Mouse (Mus musculus) NIH3T3 (cell line): ENCODE measurements at regions not wholly inside any gene's neighbourhood (a gene's known extent, or its start where the extent isn't known, plus 50 kb on each side); places are given as distances from the start of the nearest gene placed in this dataset.

Experiments used
- DNase-seq: peaks from one replicate; pipeline ENCODE4 v3.0.0-alpha.2; 2012; ENCODE audit warnings: low read depth

DNA sequence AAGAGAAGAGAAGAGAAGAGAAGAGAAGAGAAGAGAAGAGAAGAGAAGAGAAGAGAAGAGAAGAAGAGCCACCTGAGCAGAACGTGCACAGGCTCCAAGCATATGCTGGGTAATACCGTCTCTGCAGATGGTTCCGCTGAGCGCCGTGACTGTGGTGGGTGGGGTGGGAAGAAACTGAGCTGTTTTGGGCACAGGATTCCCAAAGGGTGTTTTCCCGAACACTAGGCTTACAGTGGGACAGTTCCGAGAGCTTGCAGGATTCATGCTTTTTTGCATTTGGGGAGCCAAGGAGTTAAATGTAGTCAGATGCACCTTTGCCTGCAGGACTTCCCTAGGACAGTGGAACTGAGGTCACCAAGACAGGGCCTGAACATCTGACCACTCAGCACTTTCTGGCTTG is 142.3 kb upstream of the Lrfn2 start:
- no peak for DNase-seq

DNA sequence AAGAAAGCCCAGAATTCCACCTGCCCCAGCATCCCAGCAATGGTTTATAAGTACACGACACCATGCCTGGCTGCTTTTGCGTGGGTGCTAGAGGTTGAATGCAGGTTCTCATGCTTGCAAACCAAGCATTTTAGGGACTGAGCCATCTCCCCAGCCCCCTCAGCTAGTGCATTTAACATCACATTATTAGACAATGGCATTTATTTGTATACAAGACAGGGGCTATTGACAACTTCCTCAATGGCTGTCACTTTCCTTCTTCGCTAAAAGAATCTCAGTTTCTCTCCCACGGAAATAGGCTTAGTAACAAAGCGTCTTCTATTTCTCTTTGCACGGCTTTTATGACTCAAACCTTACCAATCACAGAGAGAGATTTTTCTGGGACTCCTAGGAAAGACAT is 141.7 kb upstream of the Lrfn2 start:
- DNase-seq: no peak

DNA sequence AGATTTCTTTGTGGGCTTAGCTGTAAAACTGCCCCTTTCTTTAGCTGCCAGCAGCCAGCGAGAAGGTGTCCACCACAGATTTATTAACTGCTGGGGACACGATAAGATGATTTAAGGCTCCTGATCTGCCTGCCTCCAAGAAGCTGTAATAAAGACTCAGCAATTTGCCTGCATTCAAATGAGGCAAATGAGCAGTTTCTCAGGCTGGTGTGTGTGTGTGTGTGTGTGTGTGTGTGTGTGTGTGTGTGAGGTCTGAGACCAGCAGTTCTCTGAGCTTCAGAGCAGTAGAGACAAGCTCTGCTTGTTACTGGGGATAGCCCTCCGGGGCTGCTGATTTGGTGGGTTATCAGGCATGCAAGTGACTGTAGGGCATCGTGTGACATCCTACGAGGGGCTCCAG is 139.2 kb upstream of the Lrfn2 start:
- DNase-seq: no peak

DNA sequence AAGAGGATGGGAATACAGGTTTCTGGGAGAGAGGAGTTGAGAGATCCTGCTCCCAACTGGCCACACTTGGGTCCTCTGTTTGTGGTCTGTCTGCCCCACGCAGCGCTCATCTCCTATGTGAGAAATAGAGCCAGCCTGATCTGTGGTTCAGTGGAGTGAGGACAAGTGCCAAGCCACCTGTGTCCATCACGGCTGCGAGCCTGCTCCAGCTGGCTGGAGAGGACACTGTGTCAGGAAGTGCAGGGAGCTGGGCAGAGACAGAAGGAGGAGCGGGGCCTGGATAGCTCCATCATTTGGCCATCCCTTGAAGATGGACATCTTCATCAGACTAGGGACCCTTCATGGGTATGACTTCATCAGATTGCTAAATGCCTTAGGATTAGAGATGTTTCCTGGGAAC is 136.4 kb upstream of the Lrfn2 start:
- no peak for DNase-seq

DNA sequence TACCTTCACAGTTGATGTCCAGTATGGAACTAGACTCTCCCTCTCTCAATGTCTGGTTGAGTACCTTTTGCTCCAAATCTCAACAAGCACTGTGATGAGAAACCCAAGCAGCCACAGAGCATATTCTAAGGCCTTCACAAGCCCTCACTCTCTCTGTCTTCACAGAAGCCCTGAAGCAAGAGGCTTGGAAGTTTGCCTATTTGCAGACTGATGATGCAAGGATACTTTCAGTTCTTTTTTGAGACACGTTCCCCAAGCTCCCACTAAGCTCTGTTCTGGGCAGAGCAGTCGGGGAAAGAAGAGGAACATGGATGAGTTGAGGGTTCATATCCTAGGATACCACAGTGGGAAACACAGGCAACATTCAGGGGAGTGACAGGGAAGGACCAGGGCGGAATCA is 134.0 kb upstream of the Lrfn2 start:
- DNase-seq: peak; percentile 7

DNA sequence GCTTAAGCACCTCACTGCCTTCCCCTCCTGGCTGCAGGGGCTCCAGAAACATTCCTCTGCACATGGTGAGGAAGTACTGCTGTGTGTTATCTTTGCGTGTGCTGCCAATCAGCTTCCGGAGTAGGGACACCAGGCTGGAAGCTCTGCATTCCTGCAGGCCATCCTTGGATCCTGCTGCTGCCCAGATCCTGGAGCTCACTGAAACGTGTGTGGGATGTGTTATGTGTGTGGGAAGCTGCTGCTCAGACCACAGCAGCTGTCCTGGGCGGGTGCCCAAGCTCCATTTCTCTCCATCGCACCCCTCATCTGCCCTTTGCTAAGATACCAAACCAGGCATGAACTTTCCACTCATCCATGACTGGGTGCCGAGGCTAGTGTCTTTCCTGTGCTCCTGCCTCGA is 129.5 kb upstream of the Lrfn2 start:
- DNase-seq: no peak

DNA sequence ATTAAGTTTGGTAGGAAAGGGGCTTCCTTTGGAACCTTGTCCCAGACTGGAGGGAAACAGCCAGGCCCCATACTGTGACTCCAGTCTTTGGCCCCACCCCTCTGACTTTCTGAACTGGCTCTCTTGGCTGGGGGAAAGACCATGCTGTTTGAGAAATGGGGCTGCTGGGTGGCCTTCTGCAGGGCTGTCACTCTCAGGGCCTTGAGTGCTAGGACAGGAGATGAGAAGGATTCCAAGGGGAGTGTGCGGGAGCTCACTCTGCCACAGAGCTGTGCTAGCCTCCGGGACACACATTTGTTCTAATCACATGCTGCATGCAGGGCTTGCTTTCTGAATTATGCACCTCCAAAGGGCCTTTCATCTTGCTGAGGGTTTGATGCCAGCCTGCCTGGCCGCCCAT is 124.3 kb upstream of the Lrfn2 start:
- DNase-seq: no peak

DNA sequence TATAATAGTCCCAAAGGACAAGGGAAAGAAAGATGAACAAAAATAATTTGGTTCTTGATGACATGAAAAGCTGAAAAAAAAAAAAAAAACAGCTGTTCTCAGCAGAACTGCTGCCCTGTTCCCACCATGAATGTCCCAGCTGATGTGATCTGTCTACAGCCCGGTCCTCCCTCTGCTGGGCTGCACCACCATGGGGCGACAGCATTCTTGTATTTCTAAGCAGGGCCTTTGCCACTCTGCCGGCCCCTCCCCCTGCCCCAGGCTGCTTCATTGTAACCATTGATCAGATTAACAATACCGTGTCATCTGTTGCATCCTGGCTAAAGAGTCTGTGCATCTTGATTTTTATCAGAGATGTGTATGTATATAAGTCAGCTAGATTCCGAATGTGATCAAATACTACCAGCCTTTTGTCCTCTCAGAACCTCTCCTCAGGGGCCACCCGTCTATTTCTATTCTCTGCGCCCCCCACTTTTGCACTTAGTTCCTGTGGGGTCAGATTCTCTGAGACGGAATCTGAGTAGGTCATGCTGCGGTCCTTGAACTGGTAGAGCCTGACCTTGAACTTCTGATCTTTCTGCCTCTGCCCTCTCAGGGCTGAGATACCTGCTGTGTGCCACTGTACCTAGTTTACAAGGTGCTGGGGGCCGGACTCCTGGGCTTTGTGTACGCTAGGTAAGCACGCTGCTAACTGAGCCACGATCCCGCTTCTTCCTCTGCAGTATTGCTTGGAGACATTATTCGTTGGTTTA is 117.2 kb upstream of the Lrfn2 start:
- no peak for DNase-seq

DNA sequence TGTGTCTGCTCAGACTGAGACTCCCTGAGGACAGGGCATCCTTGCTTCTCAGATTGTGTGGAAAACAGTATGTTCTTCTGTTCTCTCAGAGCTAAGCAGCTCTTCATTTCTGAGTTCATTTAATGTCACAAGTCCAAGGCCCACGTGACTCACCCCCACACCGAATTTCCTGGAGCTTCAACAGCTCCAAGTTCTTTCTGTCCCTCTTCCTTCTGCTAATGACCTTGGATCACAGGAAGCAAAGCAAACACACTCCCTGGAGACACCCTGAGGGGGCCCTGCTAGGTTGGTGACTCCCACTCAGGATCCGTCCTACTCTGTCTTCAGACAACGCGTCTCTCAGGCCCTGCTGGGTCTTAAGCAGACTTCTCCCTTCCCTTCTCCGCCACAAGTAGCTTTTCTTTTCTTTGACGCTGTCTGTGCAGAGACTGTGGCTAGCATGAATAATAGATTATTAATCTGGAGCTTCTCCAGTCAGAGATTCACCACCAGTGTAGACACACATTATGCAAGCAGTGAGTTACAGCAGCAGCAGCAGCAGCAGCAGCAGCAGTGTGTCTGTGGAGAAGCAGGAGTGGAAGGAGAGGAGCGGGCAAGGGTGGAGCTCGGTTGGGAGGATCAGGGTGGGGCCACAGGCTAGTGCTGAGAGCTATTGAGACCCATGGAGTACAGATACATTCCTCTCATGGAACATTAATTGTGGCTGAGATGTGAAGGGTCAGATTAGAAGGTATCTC is 115.4 kb upstream of the Lrfn2 start:
- no peak for DNase-seq

DNA sequence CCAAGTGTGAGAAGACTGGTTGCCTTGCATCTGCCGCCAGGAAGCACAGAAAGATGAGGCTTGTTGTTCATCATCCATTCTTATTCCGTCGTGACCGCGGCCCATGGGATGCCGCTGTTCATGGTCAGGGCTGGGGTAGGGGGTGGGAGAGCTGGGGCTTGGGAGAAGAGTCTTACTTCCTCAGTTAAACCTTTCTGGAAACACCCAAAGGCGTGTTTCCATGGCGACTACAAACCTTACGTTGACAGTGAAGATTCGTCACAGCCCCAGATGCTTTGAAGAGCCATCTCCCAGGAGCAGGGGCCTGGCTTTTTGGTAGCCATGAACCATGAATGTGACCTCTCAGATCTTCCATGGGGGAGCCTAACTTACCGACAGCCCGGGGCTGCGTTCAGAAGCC is 114.6 kb upstream of the Lrfn2 start:
- DNase-seq: no peak

DNA sequence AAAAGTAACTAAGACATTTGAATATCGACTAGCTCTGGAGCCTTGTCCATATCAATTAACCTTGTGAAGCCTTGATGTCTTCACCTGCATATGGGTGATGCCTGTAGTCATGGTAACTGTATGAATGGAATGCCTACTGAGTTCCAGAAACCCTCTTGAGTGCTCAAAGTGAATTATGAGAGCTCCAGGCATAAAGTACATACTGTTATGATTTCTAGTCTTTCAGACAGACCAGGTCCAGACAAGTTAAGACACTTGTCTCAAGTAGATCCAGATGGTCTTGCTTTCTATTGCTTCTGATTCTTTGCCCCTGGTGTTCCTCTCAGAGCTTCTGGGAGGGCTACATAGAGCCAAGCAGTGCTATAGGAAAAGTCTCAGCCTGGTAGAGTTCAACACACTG is 112.5 kb upstream of the Lrfn2 start:
- DNase-seq: no peak

DNA sequence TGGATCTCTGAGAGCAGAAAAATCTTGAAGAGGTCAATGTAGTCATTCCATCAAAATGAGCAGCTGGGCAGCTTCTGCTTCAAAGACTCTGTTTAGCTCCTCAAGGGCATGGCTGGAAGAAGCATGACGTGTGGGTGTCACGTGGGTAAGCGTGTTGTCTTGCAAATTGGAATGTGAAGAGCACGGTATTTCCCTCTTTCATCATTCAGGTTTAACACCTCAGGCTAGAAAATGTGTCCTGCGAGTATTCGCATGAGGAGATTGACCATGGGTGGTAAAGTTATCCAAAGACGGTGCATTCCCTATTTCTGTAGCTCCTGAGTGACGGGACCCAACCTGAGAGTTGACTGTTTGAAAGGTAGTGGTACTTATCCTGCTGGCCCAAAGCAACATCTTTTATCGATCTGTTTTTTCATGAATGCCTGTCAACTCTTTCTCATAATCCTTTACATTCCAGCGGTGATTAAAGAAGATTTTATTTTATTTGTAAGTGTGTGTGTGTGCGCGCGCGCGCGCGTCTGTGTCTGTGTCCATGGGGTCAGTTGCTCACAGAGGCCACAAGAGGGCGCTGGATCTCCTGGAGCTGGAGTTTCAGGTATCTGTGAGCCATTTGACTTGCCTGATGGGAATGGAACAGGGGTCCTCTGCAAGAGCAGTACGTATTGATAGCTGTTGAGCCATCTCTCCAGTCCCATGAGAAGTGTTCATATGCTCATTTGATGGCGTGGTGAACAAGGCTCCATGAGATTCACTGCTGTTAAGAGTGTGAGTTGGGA is 109.9 kb upstream of the Lrfn2 start:
- no peak for DNase-seq

DNA sequence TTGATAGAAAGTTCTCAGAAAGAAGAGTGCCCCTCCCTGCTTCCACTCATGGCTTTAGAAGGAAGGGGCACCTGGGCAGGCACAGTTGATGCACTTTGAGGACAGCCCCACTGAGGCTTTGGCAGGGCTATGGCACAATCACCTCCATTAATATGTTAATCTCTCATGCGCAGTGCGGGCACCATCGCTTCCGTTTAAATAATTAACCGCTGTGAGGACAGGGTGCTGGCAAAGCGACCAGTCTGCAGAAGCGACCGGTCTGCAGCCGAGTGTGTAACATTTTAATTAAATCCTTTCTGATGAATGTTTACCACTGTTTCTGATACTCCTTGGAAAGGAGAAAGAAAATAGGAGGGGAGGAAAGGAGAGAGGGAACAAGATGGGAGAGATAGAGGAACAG is 108.3 kb upstream of the Lrfn2 start:
- no peak for DNase-seq

DNA sequence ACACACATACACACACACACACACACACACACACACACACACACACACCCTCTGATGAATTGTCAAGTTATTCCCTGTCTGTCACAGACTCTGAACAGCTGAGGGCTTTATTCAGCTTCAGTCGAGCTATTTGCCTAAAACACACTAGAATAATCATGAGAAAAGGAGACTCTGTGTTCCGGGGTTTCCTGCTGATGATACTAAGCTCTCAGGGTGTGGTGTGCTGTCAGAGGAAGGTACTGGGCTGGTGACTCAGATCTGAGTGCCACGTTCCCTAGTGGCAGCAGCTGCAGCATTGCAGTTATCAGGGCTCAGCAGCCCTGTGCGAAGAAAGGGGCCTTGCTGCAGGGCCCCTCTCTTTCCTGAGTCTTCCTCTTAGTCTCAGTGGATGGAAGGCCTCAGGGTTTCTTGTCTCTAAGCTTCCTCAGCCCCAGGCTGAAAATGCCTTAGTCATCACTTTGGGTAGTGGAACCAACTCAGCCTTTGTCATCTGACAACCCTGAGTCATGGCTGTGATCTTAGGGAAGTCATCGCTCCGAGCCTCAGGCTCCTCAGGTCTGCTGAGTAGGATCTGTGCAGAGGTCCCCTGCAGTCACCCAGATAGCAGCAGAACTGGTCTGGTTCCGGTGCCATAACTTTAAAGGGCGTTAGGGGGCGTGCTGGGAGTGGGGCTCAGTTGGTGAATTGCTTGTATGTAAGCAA is 106.8 kb upstream of the Lrfn2 start:
- DNase-seq: no peak

DNA sequence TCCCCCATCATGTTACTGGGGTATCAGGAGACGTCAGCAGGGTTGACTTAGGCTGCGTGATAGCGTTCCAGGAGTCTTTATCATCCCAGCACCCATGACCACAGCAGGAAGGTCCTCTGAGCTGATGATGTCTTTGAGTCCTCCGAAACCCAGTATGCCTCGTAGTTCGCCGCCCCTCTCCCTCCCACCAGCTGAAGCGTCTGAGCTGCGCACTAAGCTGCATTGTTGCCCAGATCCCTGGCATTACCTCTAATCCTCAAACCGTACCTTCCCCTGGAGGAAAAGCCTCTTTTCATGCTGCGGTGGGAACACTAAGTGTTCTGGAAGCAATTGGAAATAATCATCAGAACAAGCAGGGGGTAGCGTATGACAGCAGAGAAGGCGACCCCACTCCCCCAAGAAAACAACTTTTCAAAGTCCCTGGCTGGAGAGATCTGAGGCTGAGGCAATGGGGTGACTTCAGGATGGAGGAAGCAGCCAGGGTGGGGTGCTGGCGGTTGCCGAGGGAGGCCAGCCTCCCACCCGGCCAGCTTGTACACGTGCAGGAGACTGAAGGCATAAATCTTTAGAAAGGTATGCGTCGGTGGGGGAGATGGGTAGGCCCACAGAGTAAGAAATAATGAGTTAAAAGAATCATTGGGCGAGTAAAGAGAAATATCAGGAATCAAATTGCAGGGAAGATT is 93.7 kb upstream of the Lrfn2 start:
- no peak for DNase-seq

DNA sequence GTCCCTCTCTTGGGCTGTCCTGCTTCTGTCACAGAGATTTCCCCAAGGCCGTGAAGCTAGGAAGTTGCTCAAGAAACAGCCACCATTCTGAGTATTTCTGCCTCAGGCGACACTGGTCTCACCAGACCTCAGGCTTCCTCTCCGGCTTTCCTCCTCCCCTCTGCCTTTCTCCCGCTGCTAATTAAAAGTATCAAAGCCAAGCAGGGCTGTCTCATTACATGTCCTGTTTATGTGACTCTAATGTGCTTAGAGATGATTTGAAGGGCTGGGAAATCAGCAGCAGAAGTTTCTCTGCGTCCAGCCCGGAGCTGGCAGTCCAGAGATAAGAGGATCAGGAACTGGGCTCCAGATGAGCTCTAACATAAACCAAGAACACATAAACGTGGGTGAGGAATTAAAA is 84.3 kb upstream of the Lrfn2 start:
- no peak for DNase-seq

DNA sequence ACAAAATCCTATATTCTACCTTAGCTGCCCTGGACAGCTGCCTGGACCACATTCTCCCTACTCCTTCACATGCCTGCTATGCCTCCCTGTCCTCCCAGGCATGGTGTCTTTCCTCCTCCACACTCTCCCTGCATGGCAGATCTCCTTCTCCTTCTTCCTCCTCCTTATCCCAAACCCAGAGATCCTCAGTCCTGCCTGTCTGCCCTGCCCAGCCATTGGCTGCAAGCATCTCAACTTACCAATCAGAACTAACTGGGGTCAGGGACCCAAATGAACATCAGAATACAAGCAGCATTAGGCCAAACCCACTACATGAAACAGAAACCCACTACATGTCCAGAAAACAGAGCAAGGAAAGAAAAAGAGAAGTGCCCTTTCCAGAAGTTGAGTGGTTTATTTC is 81.3 kb upstream of the Lrfn2 start:
- DNase-seq: no peak

DNA sequence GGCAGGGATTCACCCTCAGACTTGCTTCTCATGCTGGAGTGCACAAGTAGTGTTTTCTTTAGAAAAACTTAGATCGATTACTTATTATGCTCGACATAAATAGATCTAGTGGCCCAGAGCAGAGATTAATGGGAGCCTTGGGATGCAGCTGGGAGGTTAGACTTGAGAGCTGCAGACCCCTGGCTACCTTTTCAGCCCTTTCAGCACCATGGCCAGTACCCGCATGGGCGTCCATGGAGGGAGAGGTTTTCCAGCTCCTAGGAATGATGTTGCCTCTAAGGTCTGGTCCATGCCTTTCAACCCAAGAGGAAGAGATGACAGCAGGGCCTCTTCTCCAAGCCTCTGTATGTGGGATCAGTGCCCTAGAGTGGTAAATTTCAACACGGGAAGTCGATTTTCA is 73.3 kb upstream of the Lrfn2 start:
- peak; percentile 11 for DNase-seq

DNA sequence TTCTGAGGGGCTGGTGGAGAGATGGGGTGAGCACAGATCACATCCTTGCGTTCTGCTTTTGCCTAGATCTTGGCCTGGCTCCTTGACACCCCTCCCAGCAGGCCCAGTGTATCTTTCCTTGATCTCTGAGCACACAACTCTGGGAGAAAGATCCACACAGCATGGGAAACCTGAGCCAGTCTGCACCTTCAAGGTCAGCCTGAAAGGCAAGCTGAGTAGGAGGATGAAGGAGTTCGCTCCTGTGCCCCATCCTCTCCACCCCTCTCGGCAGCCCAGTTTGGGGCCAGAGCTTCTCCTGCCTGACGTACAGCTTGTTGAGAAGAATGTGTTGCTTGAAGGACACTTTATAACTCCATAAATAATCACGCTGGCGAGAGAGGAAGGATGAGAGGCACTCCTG is 61.7 kb upstream of the Lrfn2 start:
- DNase-seq: no peak

DNA sequence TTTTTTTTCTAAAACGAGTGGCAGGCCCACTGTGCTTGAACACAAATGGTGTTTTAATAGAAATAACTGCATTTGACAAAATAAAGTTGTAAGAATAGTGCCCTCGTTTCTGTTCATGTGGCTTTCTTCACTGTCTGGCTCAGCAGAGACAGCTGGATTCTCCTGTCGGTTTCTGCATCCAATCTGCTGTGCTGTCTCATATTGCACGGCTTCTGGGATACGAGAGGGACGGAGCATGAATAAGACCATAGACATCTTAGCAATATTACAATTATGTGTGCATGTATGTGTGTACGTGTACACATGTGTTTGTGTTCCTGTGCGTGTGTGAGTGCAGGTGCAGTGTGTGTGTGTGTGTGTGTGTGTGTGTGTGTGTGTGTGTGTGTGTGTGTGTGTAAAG is 54.7 kb upstream of the Lrfn2 start:
- no peak for DNase-seq

DNA sequence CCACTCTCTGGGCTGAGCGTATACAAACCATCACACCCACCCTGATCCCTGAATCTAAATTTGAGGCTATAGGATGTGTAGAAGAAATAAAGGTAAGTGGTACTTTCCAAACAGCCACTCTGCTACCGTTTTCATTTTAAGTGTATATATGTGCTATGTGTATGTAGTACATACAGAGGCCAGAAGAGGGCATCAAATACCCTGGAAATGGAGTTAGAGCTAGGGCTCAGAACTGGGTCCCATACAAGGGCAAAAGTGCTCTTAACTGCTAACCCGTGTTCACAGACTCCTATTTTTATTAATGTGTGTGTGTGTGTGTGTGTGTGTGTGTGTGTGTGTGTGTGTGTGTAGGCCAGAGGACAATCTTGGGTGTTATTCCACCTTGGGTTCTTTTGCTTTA is 51.6 kb upstream of the Lrfn2 start:
- no peak for DNase-seq

DNA sequence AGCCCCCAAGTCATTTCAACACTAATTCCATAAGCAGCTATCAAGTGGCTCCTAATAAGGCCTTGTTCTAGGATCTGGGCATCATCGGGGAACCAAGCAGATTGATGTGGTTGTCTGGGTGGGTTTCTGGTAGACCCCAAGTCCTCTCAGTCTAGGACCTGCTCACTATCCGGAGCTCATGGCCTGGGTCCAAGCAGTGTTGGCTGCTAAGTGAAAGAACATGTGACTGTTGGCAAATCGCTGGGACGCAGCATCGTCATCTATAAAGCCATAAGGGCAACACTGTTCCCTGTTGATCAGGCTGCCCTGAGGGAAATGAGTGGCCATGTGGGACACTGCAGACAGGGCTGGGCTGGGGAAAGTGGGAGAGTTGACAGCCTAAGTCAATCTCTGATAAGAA is 50.2 kb upstream of the Lrfn2 start:
- no peak for DNase-seq
